Mouse (Mus musculus) lung, postnatal 10 days (tissue): ENCODE measurements around the gene H2-Ke6.

Experiments used
- DNase-seq: peaks from one replicate; pipeline ENCODE4 v3.0.0; 2021

H2-Ke6 gene

DNA sequence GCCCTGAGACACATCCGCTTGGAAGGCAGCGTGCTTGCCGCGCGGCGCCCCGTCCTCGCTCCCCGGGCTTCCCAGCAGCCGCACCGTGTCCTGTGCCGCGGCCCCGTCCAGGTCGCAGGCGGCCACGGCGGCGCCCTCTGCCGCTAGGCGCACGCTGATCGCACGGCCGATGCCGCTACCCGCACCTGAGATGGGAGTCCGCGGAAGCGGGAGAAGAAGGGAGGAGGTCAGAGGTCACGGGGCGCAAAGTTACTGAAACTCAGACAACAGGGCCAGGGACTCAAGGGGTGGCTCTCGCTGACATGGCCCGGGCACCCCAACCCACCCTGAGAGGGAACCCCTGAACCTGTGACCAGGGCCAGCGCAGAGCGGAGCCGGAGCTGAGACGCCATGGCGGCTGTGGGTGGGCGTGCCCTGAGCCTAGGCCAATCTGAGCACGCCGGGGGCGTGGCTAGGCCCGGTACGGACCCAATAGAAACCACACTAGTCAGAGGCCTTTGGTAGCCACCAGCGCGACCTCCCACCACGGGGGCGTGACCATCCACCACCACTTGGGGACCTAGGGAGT is at the start of gene H2-Ke6:
H2-Ke6 (minus strand) TSS at position 405 of the 568 bp plus-strand sequence.
- peak; percentile 96 for DNase-seq

DNA sequence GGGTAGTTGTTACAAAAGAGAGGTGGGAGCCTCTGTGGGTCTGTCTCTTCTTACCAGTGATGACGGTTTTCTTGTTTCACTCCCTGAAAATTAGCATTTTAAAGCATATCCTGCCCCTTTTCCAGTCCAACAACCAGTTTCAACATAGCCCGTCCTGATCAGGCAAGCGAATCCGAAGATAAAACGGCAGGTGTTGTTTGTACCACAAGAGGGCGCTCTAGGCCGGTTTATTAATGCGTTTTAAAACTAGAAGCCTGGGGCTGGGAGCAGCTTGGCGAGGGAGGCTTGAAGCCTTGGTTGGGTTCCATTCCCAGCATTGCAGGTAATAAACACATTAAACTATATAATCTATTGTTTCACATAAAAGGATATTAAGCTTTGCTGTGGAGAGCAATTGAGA is 49.7 kb upstream of the H2-Ke6 start:
- DNase-seq = peak; percentile 86

DNA sequence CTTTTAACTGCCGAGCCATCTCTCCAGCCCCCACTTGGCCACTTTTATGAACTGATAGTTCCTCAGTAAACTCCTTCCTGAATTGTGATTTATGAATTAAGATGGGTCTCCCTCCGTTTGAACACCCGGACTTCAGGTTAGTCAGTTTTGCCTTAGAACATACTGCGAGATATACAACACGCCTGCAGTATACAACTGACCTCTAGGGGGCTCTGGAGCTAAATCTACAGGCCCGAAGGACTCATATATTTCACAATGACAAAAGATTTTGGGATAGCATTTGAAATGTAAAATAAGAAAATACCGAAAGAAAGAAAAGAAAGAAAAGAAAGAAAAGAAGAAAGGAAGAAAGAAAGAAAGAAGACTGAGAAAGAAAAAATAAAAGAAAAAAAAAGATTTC is 47.4 kb upstream of the H2-Ke6 start:
- DNase-seq = peak; percentile 81

DNA sequence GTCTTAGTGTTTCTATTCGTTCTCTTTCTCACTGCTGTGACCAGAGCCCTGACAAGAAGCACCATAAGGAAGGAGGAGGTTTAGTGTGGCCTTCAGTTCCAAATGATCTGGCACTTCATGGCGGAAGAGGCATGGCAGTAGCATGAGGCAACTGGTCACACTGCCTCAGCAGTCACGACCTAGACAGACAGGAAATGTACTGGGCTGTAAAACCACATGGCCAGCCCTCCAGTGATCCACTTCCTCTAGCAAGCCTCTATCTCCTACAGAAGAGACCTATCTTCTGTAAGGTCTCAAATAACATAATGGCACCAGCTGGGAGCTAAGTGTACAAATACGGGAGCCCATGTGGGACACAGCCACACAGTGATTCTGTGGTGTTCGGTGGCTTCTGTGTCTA is 44.2 kb upstream of the H2-Ke6 start:
- DNase-seq = no peak

DNA sequence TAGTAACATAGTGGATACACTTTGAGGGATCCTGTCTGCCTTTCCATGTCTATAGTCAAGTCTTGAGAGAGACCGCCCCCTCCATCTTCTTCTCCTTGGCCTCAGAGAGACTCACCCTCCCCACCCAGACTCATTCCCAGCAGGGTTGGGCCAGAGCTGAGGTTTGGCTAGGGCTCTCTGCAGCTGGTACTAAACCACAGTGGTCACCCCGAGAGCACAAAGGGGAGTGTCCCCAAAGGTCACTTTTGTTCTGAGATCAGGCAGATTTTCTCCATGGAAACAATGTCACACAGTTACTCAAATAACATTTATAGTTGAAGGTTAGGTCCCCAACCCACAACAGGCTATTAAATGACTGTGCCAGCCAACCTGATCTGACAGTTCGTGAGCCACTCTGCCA is 41.0 kb upstream of the H2-Ke6 start:
- no peak for DNase-seq

DNA sequence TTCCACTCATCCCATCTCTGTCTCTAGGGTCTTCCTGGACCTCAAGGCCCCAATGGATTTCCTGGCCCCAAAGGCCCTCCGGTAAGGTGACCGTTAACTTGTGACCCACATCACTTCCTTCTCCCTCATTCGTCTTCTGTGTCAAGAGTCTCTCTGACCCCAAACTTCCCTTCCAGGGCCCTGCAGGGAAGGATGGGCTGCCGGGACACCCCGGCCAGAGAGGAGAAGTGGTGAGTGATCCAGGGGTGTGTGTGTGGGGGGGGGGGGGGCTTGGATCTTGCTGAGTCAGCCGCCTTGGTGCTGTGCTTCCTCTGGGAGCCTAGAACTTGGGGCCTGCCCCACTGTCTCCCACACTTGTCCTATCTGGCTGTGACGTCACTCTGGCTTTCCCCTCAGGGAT is 29.4 kb upstream of the H2-Ke6 start:
- DNase-seq = no peak

DNA sequence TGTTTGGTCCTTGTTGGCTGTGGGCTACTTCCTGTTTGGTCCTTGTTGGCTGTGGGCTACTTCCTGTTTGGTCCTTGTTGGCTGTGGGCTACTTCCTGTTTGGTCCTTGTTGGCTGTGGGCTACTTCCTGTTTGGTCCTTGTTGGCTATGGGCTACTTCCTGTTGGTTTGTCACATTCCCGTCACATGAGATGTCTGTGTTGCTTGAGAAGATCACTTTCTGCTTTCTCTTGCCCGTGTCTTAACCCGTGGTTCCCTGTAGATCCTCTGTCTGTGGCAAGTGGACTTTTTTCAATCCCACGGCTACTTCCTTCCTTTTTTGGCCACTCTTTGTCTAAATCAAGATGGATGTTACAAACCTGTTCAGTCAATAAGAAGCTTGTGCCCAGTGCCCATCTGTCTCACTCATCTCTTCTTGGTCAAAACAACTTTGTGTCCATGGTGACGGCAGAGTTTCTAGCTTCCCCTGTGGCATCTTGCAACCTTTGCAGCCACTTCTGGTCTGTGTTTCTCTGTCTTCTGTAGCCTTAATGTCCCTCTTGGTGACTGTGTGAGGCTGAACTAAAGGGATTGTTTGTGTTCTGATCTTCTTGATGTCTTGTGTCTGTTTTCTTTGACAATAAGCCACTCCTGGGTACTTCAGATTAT is 19.7 kb upstream of the H2-Ke6 start:
- no peak for DNase-seq

DNA sequence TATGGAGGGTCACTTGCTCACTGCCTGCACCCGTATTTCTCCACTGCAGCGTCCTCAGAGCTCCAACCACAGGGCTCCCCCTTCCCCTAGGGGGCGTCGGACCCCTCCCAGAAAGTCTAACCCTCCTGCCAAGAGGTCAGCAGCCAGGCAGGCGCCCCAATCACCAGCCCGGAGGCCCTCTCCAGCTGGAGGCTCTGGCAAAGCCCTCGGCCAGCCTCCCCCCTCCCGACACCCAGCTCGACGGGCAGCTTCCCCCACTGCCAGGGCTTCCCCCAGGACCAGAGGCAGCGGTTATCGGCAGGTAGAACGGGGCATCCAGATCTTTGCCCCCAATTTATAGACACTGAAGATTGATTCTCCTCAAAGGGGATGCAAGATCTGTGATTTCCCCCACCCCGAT is 18.1 kb upstream of the H2-Ke6 start:
- DNase-seq = no peak

DNA sequence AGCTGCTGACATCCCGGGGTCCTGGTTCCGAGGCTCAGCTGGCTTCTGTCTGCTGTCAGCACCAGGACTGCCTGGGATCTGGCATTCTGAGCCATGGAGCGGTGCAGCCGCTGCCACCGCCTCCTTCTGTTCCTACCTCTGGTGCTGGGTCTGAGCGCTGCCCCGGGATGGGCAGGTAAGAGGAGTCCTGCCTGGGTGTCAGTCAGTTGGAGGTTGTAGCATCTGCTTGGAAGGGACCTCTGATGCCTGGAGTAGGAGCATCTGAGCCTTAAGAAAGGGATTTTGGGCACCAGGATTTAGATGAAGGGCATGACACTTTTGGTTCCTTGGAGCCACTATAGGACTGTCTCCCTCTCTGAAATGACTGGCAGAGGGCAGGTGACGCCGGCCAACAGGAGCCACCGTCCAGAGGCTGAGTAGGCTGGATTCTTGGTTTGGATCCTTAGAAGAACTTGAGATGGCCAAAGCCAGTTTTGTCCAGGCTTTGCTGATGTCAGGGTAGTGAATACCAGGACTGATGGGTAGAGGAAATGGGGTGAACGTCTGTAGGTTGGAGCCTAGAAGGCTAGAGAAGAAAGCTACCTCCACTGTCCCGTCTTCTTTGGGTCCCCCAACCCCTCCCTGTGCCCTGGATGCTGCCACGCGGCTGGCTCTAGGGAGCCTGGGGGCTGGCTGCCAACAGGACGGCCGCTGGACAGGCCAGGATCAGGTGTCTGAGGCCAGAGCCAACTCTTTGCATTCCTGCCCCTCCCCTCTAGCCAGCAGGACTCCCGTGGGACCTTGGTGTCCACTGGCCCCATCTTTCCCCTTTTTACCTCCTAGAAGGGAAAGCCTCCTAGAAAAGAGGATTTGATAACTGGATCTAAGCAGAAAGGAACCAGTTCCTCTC is 11.9 kb upstream of the H2-Ke6 start:
- DNase-seq = no peak

DNA sequence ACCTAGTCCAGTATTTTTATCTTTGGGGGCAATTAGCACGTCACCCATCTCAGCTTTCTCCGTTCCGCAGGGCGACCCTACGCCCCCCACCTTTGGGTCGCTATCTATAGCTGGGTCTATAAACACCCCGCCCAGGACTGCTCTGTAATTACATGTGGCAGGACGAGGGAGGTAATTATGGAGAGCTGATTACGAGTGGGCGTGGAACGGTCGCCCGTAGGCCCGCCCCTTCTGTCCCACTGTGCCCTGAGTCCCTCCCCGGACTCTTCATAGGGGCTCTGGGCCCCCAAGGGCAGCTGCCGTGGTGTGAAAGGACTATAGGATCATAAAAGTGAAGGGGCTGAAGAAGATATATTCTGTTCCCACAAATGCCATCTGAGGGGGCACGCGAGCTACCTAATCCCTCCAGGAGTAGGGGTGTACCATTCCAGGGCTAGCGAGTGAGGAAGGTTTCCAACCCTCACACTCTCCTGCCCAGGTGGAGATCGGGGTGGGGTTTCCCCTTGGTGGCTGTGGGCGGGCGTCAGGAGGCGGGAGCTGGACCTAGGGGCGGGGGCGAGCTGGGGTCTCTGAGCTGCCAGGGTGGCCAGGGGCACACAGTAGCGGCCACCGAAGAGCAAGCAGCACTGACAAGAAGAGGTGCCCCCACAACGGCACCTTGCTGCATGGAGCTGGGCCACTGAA is 11.2 kb upstream of the H2-Ke6 start, which contains the start of gene Col11a2:
Col11a2 (plus strand) TSS at position 560 of the 684 bp plus-strand sequence.
- DNase-seq = no peak

DNA sequence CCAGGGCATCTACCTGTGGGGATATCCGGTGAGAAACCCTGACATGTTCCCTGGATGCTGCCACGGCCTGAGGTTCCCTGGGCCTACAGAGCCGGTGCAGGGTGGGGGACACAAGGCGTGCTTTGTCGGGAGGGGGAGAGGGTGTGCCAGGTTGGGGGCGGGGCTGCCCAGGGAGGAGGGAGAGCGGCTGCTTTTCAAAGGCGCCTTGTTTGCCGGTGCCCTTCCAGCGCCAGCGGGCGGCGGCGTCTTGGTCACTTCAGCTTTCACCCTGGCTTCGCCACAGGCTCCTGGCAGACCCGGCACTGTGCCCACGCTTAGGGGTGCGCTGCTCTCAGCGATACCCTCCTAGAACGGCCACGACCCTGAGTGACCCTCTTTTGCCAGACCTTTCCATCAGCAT is 10.6 kb upstream of the H2-Ke6 start:
- DNase-seq = peak; percentile 45

DNA sequence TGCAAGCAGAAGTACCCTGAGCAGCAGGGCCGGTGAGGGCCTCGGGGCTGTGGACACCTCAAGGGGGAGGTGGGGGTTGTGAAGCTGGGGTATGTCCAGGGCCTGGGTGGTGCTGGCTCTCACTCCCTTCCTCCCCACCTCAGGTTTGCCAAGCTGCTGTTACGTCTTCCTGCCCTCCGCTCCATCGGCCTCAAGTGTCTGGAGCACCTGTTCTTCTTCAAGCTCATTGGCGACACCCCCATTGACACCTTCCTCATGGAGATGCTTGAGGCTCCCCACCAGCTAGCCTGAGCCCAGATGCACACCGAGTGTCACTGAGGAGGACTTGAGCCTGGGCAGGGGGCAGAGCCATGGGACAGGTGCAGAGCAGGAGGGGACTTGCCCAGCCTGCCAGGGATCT is 9.4 kb upstream of the H2-Ke6 start:
- DNase-seq = no peak

DNA sequence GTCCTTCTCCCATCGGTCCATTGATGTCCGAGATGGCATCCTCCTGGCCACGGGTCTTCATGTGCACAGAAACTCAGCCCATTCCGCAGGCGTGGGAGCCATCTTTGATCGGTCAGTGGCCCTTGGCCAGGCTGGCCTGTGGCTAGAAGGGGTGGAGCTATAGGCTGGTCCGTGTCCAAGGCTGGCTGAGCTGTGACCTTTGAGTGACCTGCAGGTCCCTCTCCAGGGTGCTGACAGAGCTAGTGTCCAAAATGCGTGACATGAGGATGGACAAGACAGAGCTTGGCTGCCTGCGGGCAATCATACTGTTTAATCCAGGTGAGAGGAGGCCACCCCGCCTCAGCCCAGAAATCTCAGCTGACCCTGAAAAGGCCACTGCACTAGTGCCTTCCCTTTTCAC is 8.8 kb upstream of the H2-Ke6 start:
- DNase-seq = peak; percentile 38

DNA sequence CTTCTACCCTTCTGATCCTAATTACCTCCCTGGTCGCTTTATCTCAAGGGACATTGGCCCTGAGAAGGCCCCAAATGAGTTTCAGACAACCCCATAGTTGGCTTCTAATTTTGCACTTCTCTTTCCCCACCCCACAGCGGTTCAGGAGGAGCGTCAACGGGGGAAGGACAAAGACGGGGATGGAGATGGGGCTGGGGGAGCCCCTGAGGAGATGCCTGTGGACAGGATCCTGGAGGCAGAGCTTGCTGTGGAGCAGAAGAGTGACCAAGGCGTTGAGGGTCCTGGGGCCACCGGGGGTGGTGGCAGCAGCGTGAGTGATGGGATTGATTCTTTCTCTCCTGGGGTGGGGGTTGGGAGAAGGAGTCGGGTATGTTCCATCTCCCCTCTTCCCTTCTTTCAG is 7.7 kb upstream of the H2-Ke6 start:
- DNase-seq = no peak

DNA sequence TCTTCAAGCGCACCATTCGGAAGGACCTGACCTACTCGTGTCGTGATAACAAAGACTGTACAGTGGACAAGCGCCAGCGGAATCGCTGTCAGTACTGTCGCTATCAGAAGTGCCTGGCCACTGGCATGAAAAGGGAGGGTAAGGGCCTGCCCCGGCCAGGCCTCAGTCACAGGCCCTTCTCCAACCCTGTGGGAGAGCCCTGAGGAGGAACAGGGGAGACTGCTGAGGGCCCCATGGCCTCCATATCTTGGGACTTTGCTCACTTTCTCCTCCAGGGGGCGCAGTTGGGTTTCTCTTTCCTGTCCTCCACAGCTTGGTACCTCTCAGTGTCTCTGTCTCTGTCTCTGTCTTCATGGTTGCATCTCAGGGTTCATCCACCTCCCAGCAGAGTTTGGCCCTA is 6.2 kb upstream of the H2-Ke6 start:
- DNase-seq = peak; percentile 79

DNA sequence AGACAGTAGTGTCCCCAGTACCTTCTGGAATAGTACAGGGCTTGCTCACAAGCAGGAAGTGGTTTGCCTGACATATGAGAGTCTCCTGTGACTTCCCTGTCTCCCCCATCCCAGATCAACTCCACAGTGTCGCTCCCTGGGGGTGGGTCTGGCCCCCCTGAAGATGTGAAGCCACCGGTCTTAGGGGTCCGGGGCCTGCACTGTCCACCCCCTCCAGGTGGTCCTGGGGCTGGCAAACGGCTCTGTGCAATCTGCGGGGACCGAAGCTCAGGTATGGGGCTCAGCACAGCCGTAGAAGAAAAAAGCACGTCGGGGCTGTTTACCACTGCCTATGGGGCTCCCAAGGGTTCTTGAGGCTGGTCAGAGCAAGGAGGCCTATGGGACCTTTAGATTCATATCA is 5.6 kb upstream of the H2-Ke6 start:
- DNase-seq = no peak

DNA sequence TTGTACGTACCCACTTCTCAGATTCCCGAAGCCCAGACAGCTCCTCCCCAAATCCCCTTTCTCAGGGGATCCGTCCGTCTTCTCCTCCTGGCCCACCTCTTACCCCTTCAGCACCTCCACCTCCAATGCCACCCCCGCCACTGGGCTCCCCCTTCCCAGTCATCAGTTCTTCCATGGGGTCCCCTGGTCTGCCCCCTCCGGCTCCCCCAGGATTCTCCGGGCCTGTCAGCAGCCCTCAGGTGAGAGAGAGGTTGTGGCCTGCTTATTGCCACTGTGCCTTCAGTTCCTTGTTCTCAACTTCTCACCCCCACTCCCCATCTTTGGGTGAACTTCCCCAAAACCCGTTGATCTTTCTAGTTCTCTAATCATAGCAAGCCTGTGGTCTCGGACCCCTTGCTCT is 4.9 kb upstream of the H2-Ke6 start:
- DNase-seq = peak; percentile 43

DNA sequence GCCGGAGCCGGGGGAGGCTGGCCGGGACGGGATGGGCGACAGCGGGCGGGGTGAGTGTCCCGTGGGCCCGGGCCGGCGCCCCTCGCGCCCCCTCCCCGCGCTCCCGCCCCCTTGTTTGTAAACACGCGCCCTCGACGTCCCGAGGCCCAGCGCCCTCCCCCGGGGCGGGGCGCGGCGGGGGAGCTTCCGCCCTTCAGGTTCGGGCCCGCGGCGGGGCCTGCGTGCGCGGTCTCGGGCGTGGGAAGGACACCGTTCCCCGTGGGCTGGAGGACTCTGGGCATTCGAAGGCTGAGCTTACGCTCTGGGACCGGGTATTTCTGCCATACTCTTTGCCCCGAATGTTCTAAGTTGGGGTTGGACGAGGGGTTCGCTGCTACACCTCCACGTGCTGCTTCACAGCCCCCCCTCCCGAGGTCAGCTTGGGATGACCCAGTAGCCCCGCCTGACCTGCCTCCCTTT is 4.3 kb upstream of the H2-Ke6 start:
- DNase-seq = peak; percentile 80

DNA sequence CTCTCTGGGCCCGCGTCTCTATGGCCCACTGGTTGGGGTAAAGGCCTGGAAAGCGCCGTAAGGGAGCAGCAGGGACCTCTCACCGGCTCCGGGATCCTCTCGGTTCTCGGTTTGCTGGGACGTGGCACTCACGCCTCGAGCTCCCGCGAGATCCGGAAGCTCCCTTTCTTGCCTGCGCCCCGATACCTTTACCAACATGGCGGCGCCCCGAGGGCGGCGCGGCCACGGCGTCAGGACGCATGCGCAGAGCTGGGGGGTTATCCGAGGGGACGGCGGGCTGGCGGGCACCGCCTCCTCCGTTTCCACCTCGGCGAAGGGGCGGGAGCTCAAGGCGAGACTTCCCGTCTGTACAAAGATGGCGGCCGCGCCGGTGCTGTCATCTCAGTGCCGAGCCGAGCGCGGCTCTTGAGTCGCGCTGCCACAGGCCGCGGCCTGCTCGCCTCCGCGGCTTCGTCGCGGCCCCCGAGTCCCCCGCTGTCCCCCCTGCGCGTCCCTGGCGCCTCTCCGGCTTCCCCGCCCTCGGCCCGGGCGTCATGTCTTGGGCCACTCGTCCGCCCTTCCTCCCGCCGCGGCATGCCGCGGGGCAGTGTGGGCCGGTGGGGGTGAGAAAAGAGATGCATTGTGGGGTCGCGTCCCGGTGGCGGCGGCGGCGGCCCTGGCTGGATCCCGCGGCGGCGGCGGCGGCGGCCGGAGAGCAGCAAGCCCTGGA is 3.8 kb upstream of the H2-Ke6 start, which contains the start of the genes Slc39a7 and Rxrb:
Slc39a7 (minus strand) TSS at position 218 of the 709 bp plus-strand sequence.
Rxrb (plus strand) TSS at position 348 of the 709 bp plus-strand sequence.
- DNase-seq = peak; percentile 99

DNA sequence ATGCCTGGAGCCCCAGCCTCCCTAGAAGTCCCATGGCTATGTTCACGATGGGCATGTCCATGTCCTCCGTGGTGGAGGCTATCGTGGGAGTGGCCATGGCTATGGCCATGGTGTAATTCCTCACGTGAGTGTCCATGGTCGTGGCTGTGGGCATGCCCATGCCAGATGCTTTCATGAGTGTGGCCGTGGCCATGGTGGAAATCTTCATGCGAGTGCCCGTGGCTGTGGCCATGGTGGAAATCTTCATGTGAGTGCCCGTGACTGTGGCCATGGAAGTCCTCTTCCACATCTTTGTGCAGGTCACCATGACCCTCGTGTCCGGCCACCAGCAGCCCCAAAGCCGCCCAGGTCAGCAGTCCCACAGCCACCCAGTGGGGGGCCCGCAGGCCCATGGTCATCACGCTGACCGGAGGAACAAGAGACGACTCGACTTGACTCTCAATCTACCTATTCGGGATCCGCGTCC is 3.0 kb upstream of the H2-Ke6 start:
- peak; percentile 64 for DNase-seq

DNA sequence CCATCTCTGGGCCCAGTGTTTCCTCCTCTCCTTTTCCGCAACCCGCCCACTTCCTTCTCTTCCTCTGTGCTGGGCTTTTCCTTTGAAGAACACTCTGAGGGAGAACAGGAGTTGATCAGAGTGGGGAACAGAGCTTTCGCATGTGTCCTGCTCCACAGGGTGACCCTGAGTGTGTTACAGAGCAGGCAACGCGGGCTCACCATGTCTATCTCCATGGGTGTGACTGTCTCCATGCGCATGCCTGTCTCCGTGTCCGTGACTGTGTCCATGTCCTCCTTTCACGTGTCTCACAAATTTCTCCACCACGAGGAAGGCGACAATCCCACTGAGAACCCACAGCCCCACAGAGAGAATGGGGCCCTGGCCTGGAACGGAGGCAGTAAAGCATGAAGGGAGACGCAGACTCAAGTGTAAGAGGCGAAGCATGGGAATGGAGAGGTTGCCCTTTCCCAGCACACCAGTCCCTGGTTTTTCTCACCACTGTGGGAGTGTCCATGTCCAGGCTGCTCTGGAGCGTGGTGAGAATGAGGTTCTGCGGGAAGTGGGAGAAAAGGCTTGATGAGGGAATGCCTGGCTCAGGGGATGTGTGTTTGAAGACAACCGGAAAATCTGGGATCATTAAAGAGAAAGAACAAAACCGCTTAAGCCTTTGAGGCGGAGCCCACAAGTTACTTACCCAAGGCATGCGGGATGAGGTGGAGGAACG is 2.2 kb upstream of the H2-Ke6 start:
- DNase-seq = no peak
